Mouse (Mus musculus): ENCODE results near the gene Pla2g5. TPM values are rescaled to one million over a fixed set of nuclear protein-coding genes. Genes with fewer than 3 reads are reported as not detected.

Gene Pla2g5
- polyA plus RNA-seq, 1 experiment: not detected

DNA sequence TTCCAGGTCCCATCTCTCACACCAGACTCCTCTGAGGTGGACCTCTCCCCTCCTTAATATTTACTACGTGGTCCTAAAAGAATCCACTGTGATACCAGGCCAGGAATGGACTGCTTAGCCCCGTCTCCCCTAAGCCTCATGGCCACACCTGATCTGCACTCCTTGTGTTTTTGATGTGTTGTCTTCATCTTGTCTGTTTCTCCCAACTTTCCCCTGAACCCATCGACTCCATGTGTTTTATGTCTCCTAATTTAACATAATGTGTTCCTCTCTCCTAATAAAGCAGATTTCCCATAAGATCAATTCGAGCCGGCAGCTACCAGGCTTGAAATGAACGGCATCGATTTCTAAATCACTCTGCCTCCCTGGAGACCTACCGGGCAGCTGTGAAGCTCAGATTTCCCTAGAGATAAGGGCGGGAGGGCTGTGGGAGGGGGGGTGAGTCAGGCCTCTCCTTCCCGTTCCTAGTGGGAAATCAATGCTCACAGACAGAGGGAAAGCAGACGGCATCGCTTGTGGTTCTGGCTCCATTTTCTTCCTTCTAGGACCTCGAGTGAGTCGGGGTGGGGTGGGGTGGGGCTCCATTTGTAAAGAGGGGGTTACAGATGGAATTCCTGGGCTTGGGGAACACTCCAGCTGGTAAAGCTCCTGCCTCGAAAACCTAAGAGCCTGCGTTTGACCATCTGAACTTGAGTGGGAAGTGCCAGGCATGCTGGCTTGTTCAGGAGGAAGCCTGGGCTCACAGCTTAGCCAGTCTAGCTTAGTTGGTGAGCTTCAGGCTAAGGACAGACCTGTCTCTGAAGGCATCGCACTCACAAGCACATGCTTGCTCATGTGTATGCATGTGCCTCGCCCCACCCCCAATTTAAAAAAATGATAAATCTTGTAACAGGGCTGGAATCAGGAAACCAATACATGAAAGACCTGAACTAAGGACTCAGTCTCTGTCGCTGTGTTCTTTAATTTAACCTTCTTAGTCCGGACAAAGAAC is 85.6 kb downstream of the Pla2g5 start:
- Histone ChIP-seq H3K36me3 (ENCODE audit: control insufficient read depth) (no peaks in the 10 kb centered on the region), H3K4me1 (ENCODE audit: control insufficient read depth) (no peaks in the 10 kb centered on the region), H3K9me3 (ENCODE audit: control insufficient read depth, low read length) (no peaks in the 10 kb centered on the region), H3K4me3 (replicated peaks) (no peak overlapping the region), H3K27me3 (ENCODE audit: control insufficient read depth) (no peaks in the 10 kb centered on the region)
- TF ChIP-seq TAL1 (IDR thresholded peaks at IDR 0.05; ENCODE audit: low read length) (no peak), GATA1 (IDR thresholded peaks at IDR 0.05; ENCODE audit: low read length) (no peak)

DNA sequence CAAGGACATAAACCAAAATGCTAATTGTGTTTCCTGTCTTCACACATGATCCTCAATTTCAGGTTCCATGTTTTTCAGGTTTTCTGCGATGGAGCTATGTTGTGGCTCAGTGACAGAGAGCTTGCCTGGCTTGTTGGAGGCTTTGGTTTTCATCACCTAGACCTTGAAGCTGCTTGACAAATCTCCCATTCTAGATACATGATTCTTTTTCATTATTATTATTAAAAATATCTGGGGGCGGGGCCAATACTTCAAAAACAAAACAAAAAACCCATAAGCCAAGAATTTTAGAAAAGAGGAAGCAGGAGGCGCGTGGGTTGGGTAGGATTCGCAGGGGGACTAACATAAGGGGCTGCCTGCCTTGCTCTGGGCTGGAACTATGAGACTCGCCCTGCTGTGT is 87.8 kb downstream of the Pla2g5 start, which contains the start of gene Pla2g2d:
Pla2g2d (plus strand) TSS at position 301 of the 400 bp plus-strand sequence.
- H3K4me1 ChIP-seq (ENCODE audit: control insufficient read depth): no peaks in the 10 kb centered on the region
- TF ChIP-seq TAL1 (IDR thresholded peaks at IDR 0.05; ENCODE audit: low read length) (no peak), GATA1 (IDR thresholded peaks at IDR 0.05; ENCODE audit: low read length) (no peak)
- H3K36me3 ChIP-seq (ENCODE audit: control insufficient read depth): no peaks in the 10 kb centered on the region
- no peaks in the 10 kb centered on the region for H3K9me3 ChIP-seq (ENCODE audit: control insufficient read depth, low read length)
- H3K27me3 ChIP-seq (ENCODE audit: control insufficient read depth): no peaks in the 10 kb centered on the region
- H3K4me3 ChIP-seq (replicated peaks): no peak within 1 kb of the TSS

DNA sequence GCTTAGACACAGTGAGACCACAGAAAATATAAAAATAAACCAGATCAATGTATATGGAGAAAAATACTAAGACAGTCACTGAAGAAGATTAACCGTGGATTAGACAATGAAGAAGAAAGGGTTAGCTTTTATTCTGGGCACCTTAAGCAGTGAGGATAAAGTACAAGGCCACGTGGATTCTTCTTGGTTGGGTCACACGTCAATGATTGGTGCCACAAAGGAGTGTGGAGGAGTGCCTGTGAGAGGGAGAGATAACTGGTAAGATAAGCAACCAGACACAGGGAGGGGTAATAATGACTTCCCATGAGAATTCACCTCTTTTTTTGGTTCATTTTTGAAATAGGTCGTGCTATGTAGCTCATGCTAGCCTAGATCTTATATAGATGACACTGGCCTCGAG is 90.9 kb downstream of the Pla2g5 start:
- no peak for TF ChIP-seq TAL1 (IDR thresholded peaks at IDR 0.05; ENCODE audit: low read length)
- no peak for TF ChIP-seq GATA1 (IDR thresholded peaks at IDR 0.05; ENCODE audit: low read length)
- no peaks in the 10 kb centered on the region for H3K27me3 ChIP-seq (ENCODE audit: control insufficient read depth)

DNA sequence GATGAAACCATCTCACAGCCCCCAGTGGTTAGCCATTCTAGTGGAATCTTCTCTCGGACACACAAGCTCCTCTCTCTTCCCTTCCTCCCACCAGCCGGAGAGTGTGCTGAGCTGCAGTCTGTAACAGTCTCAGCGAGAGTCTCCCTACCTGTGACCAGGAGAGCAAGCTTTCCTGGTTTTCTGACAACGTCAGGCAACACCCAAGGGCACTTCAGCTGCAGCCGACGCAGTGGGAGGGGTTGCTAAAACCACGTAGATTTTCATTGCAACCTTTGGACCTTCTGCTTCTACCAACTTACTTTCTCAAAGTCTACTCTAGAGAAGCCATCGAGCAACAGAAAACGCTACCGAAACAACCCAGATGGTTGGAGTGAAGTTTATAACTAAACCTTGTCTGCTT is 91.3 kb downstream of the Pla2g5 start:
- no peaks in the 10 kb centered on the region for H3K4me1 ChIP-seq (ENCODE audit: control insufficient read depth)
- H3K9me3 ChIP-seq (ENCODE audit: control insufficient read depth, low read length): no peaks in the 10 kb centered on the region
- no peak for TF ChIP-seq GATA1 (IDR thresholded peaks at IDR 0.05; ENCODE audit: low read length)
- TF ChIP-seq TAL1 (IDR thresholded peaks at IDR 0.05; ENCODE audit: low read length): no peak
- no peak overlapping the region for H3K4me3 ChIP-seq (replicated peaks)
- H3K27me3 ChIP-seq (ENCODE audit: control insufficient read depth): no peaks in the 10 kb centered on the region
- no peaks in the 10 kb centered on the region for H3K36me3 ChIP-seq (ENCODE audit: control insufficient read depth)

More for the DNA sequence above, 90.9 kb downstream of the Pla2g5 start:
- H3K36me3 ChIP-seq (ENCODE audit: control insufficient read depth): no peaks in the 10 kb centered on the region
- no peak overlapping the region for H3K4me3 ChIP-seq (replicated peaks)
- no peaks in the 10 kb centered on the region for H3K4me1 ChIP-seq (ENCODE audit: control insufficient read depth)
- H3K9me3 ChIP-seq (ENCODE audit: control insufficient read depth, low read length): no peaks in the 10 kb centered on the region

DNA sequence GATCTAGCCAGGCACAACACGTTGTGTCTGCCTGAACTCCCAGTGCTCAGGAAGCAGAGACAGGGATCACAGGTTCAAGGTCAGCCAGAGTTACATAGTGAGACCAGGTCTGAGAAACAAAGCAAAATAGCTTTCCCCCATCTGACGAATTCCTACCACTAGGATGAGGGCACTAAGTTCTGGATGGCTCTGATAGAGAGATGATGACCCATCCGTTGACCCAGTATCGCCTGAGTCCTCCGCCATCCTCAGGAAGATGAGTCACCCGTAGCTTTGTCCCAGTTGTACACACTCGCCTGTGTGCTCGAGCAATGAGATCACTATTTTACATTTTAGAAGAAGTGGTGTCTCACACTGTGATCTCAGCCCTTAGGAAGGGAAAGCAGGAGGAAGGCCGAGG is 101.0 kb downstream of the Pla2g5 start:
- Histone ChIP-seq H3K36me3 (ENCODE audit: control insufficient read depth) (no peaks in the 10 kb centered on the region), H3K9me3 (ENCODE audit: control insufficient read depth, low read length) (no peaks in the 10 kb centered on the region), H3K27me3 (ENCODE audit: control insufficient read depth) (no peaks in the 10 kb centered on the region), H3K4me1 (ENCODE audit: control insufficient read depth) (no peaks in the 10 kb centered on the region), H3K4me3 (replicated peaks) (no peak overlapping the region)
- no peak for TF ChIP-seq TAL1 (IDR thresholded peaks at IDR 0.05; ENCODE audit: low read length)
- no peak for TF ChIP-seq GATA1 (IDR thresholded peaks at IDR 0.05; ENCODE audit: low read length)

DNA sequence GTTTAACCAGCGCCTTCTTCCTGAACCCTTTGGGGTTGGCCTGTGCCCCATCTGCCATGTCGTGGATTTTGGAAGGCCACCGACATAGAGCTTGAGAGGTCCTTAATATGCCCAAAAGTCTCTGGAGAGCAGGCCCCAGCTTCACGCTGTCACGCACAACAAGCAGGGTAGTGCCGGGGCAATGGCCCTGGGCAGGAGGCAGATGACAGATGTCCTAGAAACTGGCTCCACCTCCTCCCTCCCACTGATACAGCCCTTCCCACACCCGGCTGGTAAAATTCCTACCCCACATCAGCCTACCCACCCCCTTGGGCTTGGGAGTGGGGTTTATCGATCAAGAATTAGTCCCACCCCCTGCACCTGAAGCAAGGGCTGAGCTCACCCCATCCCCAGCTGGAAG is 105.9 kb downstream of the Pla2g5 start, which contains the start of gene Pla2g2f:
Pla2g2f (minus strand) TSS at position 211 of the 400 bp plus-strand sequence.
- Histone ChIP-seq H3K36me3 (ENCODE audit: control insufficient read depth) (no peaks in the 10 kb centered on the region), H3K27me3 (ENCODE audit: control insufficient read depth) (no peaks in the 10 kb centered on the region), H3K4me3 (replicated peaks) (no peak within 1 kb of the TSS), H3K9me3 (ENCODE audit: control insufficient read depth, low read length) (peaks cover 5% of the 10 kb centered on the region; the same call in 1 of the 2 replicates), H3K4me1 (ENCODE audit: control insufficient read depth) (no peaks in the 10 kb centered on the region)
- no peak for TF ChIP-seq TAL1 (IDR thresholded peaks at IDR 0.05; ENCODE audit: low read length)
- TF ChIP-seq GATA1 (IDR thresholded peaks at IDR 0.05; ENCODE audit: low read length): no peak

DNA sequence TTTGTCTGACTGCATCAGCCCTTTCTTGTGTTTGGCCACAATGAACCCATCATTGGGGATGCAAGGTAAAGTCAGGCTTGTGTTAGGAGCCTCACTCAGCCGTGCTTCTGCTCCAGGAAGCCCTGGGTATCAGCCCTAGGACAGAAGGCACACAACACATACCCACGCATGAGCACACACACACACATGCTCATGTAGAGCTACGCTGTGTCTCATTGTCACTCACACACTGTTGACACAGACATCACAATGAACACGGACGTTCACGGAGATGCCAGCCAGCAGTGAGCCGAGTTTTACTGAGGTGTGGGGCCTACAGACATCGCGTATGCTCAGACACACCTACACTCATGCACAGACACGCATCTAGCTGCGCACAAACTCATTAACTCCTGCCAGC is 107.3 kb downstream of the Pla2g5 start:
- H3K36me3 ChIP-seq (ENCODE audit: control insufficient read depth): no peaks in the 10 kb centered on the region
- H3K4me3 ChIP-seq (replicated peaks): no peak overlapping the region
- TF ChIP-seq TAL1 (IDR thresholded peaks at IDR 0.05; ENCODE audit: low read length) (no peak), GATA1 (IDR thresholded peaks at IDR 0.05; ENCODE audit: low read length) (no peak)
- no peaks in the 10 kb centered on the region for H3K4me1 ChIP-seq (ENCODE audit: control insufficient read depth)
- peaks cover 9% of the 10 kb centered on the region; the same call in 1 of the 2 replicates for H3K9me3 ChIP-seq (ENCODE audit: control insufficient read depth, low read length)
- H3K27me3 ChIP-seq (ENCODE audit: control insufficient read depth): no peaks in the 10 kb centered on the region

DNA sequence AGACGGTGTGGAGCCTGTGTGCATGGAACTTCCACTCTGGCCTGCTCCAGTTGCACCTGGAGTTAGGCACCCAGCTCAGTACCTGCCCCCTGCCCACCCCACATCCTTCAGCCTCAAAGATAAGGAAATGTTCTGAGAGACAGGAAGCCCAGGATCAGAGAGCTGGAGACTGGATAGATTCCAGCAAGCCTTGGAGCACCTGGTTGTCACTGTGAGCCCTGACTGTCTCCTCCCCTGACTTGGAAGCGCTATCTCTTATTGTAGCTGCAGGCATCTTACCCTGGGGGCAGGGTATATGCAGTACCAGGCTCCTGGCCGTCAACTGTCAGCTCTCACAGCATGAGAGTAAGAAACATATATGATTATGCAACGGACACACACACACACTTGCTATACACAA is 107.8 kb downstream of the Pla2g5 start:
- H3K27me3 ChIP-seq (ENCODE audit: control insufficient read depth): no peaks in the 10 kb centered on the region
- no peak overlapping the region for H3K4me3 ChIP-seq (replicated peaks)
- TF ChIP-seq TAL1 (IDR thresholded peaks at IDR 0.05; ENCODE audit: low read length) (no peak), GATA1 (IDR thresholded peaks at IDR 0.05; ENCODE audit: low read length) (no peak)
- no peaks in the 10 kb centered on the region for H3K36me3 ChIP-seq (ENCODE audit: control insufficient read depth)
- peaks cover 9% of the 10 kb centered on the region; the same call in 1 of the 2 replicates for H3K9me3 ChIP-seq (ENCODE audit: control insufficient read depth, low read length)
- H3K4me1 ChIP-seq (ENCODE audit: control insufficient read depth): no peaks in the 10 kb centered on the region

DNA sequence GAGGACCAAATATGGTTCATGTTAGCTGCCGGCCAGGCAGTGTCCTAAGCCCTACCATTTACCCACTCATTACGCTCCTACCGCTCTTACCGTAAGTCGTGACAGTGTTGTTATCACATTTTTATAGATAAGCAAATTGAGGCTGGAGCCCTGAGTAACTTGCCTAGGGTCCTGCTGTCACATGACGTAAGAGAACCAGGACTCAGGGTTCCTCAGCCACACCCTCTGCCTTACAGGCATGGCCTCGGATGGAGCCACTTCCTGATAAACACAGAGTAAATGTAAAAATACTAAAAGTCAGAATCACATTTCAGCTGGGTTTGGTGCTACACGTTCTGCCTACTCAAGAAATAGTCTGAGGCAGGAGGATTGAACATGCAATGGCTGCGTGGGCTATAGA is 108.8 kb downstream of the Pla2g5 start:
- no peaks in the 10 kb centered on the region for H3K4me1 ChIP-seq (ENCODE audit: control insufficient read depth)
- H3K4me3 ChIP-seq (replicated peaks): no peak overlapping the region
- H3K36me3 ChIP-seq (ENCODE audit: control insufficient read depth): no peaks in the 10 kb centered on the region
- peaks cover 9% of the 10 kb centered on the region; the same call in 1 of the 2 replicates for H3K9me3 ChIP-seq (ENCODE audit: control insufficient read depth, low read length)
- TF ChIP-seq TAL1 (IDR thresholded peaks at IDR 0.05; ENCODE audit: low read length) (no peak), GATA1 (IDR thresholded peaks at IDR 0.05; ENCODE audit: low read length) (no peak)
- no peaks in the 10 kb centered on the region for H3K27me3 ChIP-seq (ENCODE audit: control insufficient read depth)
